Mouse (Mus musculus): ENCODE results near the gene Vegfc.

DNA sequence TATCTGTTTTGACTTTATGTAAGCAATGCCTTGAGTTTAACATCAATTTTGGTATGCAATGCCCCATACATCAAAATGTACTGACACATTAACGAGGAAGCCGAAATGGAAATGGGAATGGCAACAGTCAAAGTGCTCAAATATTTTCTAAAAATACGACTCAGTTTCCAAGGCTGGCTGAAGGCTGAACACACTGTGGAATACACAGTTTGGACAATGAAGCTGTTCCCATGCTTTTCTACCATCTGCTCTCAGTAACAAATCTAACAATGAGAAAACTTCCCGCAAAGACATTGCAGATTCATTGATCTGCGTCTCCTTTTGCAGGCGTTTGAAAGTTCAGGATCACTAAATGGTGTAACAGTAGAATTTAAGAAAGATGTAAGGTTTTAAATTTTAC is 155.9 kb downstream of the Vegfc start:
- no peak for TF ChIP-seq GATA1 (IDR thresholded peaks at IDR 0.05; ENCODE audit: borderline replicate concordance, low read length)
- TF ChIP-seq FLI1 (IDR thresholded peaks at IDR 0.05; ENCODE audit: low read length): no peak
